Mouse (Mus musculus) thymus, adult 2 months (tissue): Measurements from ENCODE around the gene Rgs12.

Experiments used
- CTCF ChIP-seq: fragments of 200-500 bp; IDR thresholded peaks from 2 replicates; pipeline ENCODE4 v1.5.1; 2012; ENCODE audit warnings: mild to moderate bottlenecking, control low read depth, low read length, moderate library complexity, borderline replicate concordance; ENCODE audit not compliant: control insufficient read depth, poor library complexity, insufficient read depth; ENCODE audit errors: extremely low read depth
- POLR2A ChIP-seq: fragments of 200-500 bp; IDR thresholded peaks from 2 replicates; pipeline ENCODE4 v1.6.1; 2012; ENCODE audit warnings: mild to moderate bottlenecking, low read length, control low read depth, moderate library complexity; ENCODE audit not compliant: control insufficient read depth, poor library complexity, insufficient read depth; ENCODE audit errors: extremely low read depth

- TF ChIP-seq CTCF (no peak), POLR2A (no peak)
Measured at GRCm38 (mm10) chr5:35011156-35011923, 62.1 kb downstream of the Rgs12 start.
